42 mouse cellular contexts compared by ENCODE assay signal in the genomic region with DNA sequence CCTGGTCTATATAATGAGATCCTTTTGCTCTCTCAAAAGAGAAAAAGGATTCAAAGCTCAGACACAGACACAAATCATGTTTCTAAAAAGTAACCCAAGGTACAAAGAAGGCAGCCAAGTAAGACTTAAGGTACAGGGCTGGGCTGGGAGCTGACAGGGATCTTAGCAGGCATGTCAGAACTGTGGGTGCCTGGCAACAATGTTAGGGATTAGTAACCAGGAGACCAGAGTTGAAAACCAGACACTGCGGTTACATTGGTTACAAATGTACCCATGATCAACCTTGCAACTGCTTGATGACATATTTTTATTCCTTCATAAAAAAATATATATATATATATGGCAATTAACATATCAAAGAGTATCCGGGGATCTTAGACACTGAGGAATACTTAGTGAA. TPM values are rescaled to one million over a fixed set of nuclear protein-coding genes. Genes with fewer than 3 reads are reported as not detected.
A peak's percentile ranks its signal among the peaks of the same experiment; 100 is the strongest.
DNase-seq lines count a peak whose midpoint lies in the region; ATAC-seq and TF ChIP-seq lines count a peak whose summit lies in the region.
"Had no signal": no experiment of that assay in that cellular context is flagged by ENCODE, and none has a peak within 500 bp of the region (broad histone marks: within the 10 kb centered on the region; RNA-seq: fewer than 3 reads in every experiment).

No protein-coding gene starts in this region.

- no peak overlapping the region for H3K4me2 ChIP-seq in midbrain, embryonic 16.5 days (ENCODE audit: low read length)
- no peak overlapping the region for H3K4me2 ChIP-seq in stomach, postnatal 0 days (replicated peaks; ENCODE audit: low read depth)
- H3K4me2 ChIP-seq: heart, embryonic 12.5 days; hindbrain, embryonic 14.5 days; limb, embryonic 12.5 days had no signal

- H3K36me3 ChIP-seq in midbrain, embryonic 10.5 days, result no peaks in the 10 kb centered on the region
- no peaks in the 10 kb centered on the region for H3K36me3 ChIP-seq in midbrain, embryonic 16.5 days (ENCODE audit: control insufficient read depth, insufficient read depth, low read length)
- H3K36me3 ChIP-seq in stomach, postnatal 0 days (ENCODE audit: control insufficient read depth, insufficient read depth, low read length), result no peaks in the 10 kb centered on the region
- H3K36me3 ChIP-seq: embryonic facial prominence, embryonic 13.5 days; heart, embryonic 12.5 days; limb, embryonic 12.5 days; lung, embryonic 15.5 days; stomach, embryonic 15.5 days had no signal

- H3K4me1 ChIP-seq in midbrain, embryonic 10.5 days, result peaks cover 31% of the 10 kb centered on the region
- H3K4me1 ChIP-seq in midbrain, embryonic 16.5 days (ENCODE audit: control insufficient read depth, insufficient read depth, low read length), result peaks cover 2% of the 10 kb centered on the region; the same call in 1 of the 2 replicates
- peaks cover 2% of the 10 kb centered on the region; the same call in 1 of the 2 replicates for H3K4me1 ChIP-seq in stomach, postnatal 0 days (replicated peaks; ENCODE audit: control insufficient read depth, insufficient read depth)
- H3K4me1 ChIP-seq: stomach, embryonic 15.5 days had no signal

- no peaks in the 10 kb centered on the region for H3K27me3 ChIP-seq in midbrain, embryonic 10.5 days (ENCODE audit: low read depth, poor library complexity, severe bottlenecking)
- H3K27me3 ChIP-seq in midbrain, embryonic 16.5 days (ENCODE audit: control insufficient read depth, insufficient read depth, low read depth, low read length), result no peaks in the 10 kb centered on the region
- H3K27me3 ChIP-seq in stomach, postnatal 0 days (ENCODE audit: control insufficient read depth, insufficient read depth, low read length), result no peaks in the 10 kb centered on the region
- H3K27me3 ChIP-seq: embryonic facial prominence, embryonic 13.5 days; heart, embryonic 12.5 days; limb, embryonic 12.5 days; lung, embryonic 15.5 days; Patski; stomach, embryonic 15.5 days had no signal

- H3K9ac ChIP-seq in midbrain, embryonic 16.5 days (ENCODE audit: low read depth, low read length), result no peak overlapping the region
- H3K9ac ChIP-seq in stomach, postnatal 0 days (ENCODE audit: low read length), result no peak overlapping the region
- H3K9ac ChIP-seq: heart, embryonic 12.5 days; hindbrain, embryonic 14.5 days; limb, embryonic 12.5 days; lung, embryonic 15.5 days; stomach, embryonic 15.5 days had no signal

- H3K9me3 ChIP-seq in midbrain, embryonic 10.5 days (replicated peaks), result no peaks in the 10 kb centered on the region
- H3K9me3 ChIP-seq in midbrain, embryonic 16.5 days (replicated peaks; ENCODE audit: control insufficient read depth, low read length, poor library complexity, severe bottlenecking), result no peaks in the 10 kb centered on the region
- H3K9me3 ChIP-seq in stomach, postnatal 0 days (ENCODE audit: control insufficient read depth, low read length), result no peaks in the 10 kb centered on the region
- H3K9me3 ChIP-seq: embryonic facial prominence, embryonic 13.5 days; limb, embryonic 12.5 days; lung, embryonic 15.5 days; stomach, embryonic 15.5 days had no signal

- no peak for TF ChIP-seq EP300 in stomach, postnatal 0 days (optimal IDR thresholded peaks at IDR 0.05)

- no peak for ATAC-seq in CD4-positive, CD25-positive, alpha-beta regulatory T cell, adult 4 months
- no peak for ATAC-seq in midbrain, embryonic 16.5 days
- ATAC-seq in stomach, postnatal 0 days (ENCODE audit: low FRiP score, low TSS enrichment), result peak; percentile 70; the same call in 1 of the 2 replicates
- ATAC-seq: Patski had no signal

- TF ChIP-seq CTCF in stomach, postnatal 0 days (IDR thresholded peaks at IDR 0.05; ENCODE audit: low read depth), result no peak
- TF ChIP-seq CTCF in left cerebral cortex, adult 2 months (IDR thresholded peaks at IDR 0.05), result no peak

- WGBS in midbrain, embryonic 10.5 days, result 67% methylated on average over 2 of the region's 2 CpGs
- WGBS in midbrain, embryonic 16.5 days, result 40% methylated on average over 2 of the region's 2 CpGs
- WGBS in stomach, postnatal 0 days, result 69% methylated on average over 2 of the region's 2 CpGs

- DNase-seq in CD4-positive, CD25-positive, alpha-beta regulatory T cell, adult 2 months (ENCODE audit: low read depth, low spot score), result peak; percentile 5
- DNase-seq in midbrain, embryonic 10.5 days (ENCODE audit: low spot score), result peak; percentile 48
- peak; percentile 28 for DNase-seq in NIH3T3 (ENCODE audit: low read depth)
- DNase-seq in stomach, postnatal 0 days (ENCODE audit: low spot score), result no peak
- DNase-seq in lung, postnatal 36 days, result no peak
- no peak for DNase-seq in left cerebral cortex, adult 2 months (ENCODE audit: extremely low spot score in 1 of 2, low spot score in 2 of 2)
- DNase-seq: adrenal gland, postnatal 10 days; cerebellum, adult 11-12 months; cerebellum, adult 9-11 months; embryo, embryonic 11 days; gastrocnemius, postnatal 36 days; kidney, adult 11 months; kidney, postnatal 14 days; retina, postnatal 1 day; right cerebral cortex, postnatal 14 days; thymus, adult 18-20 months; thymus, postnatal 25 days had no signal

- no peak overlapping the region for H3K4me3 ChIP-seq in midbrain, embryonic 10.5 days
- H3K4me3 ChIP-seq in midbrain, embryonic 16.5 days (ENCODE audit: low read depth, low read length), result no peak overlapping the region
- H3K4me3 ChIP-seq in stomach, postnatal 0 days (ENCODE audit: low read depth, low read length), result no peak overlapping the region
- no peak overlapping the region for H3K4me3 ChIP-seq in left cerebral cortex, adult 2 months
- H3K4me3 ChIP-seq: heart, embryonic 12.5 days; limb, embryonic 12.5 days had no signal

- H3K27ac ChIP-seq in midbrain, embryonic 10.5 days (replicated peaks), result no peak overlapping the region
- no peak overlapping the region for H3K27ac ChIP-seq in midbrain, embryonic 16.5 days (ENCODE audit: low read length)
- H3K27ac ChIP-seq in stomach, postnatal 0 days (replicated peaks), result 0 out of 2 replicates have a peak overlapping the region, but pooled peaks have one; percentile 18
- no peak overlapping the region for H3K27ac ChIP-seq in left cerebral cortex, adult 2 months
- H3K27ac ChIP-seq: hindbrain, embryonic 14.5 days; lung, embryonic 15.5 days had no signal

- intact Hi-C loops in left cerebral cortex, adult 2 months (cut with DNase I), result no loop called here

RNA-seq across cellular contexts. Expression of a gene that starts 19.6 kb away (rescaled TPM):
- polyA plus RNA-seq in CD4-positive, CD25-positive, alpha-beta regulatory T cell, adult 4 months (2017; shearing (Covaris generic)), result 10 to 100 TPM; 21.6 to 23.7 TPM
- polyA plus RNA-seq in midbrain, embryonic 10.5 days (2016; fragmentation: Nextera tagmentation; extraction: Ambion mirVana), result 18.5 and 18.6 TPM in 2 replicates
- polyA plus RNA-seq in midbrain, embryonic 16.5 days (2015; fragmentation: Nextera tagmentation; extraction: Ambion mirVana), result 28.5 and 36.4 TPM in 2 replicates
- polyA plus RNA-seq in stomach, postnatal 0 days (2015; fragmentation: Nextera tagmentation; extraction: Ambion mirVana), result 56.9 and 57.2 TPM in 2 replicates
- 10 to 100 TPM; 33.9 to 37.1 TPM for total RNA-seq in left cerebral cortex, adult 2 months (2021)

RNA-seq across cellular contexts. Expression of a gene that starts 20.2 kb away (rescaled TPM):
- not detected for polyA plus RNA-seq in CD4-positive, CD25-positive, alpha-beta regulatory T cell, adult 4 months (2017; shearing (Covaris generic))
- not detected in 2 replicates for polyA plus RNA-seq in midbrain, embryonic 10.5 days (2016; fragmentation: Nextera tagmentation; extraction: Ambion mirVana)
- not detected in 2 replicates for polyA plus RNA-seq in midbrain, embryonic 16.5 days (2015; fragmentation: Nextera tagmentation; extraction: Ambion mirVana)
- 0.38 TPM in 1 of 2 replicates, not detected in the other for polyA plus RNA-seq in stomach, postnatal 0 days (2015; fragmentation: Nextera tagmentation; extraction: Ambion mirVana)
- total RNA-seq in left cerebral cortex, adult 2 months (2021), result not detected
- total RNA-seq: adrenal gland, postnatal 10 days; gastrocnemius, postnatal 36 days; heart, adult 2 months; hematopoietic stem cell, adult 5-6 weeks; layer of hippocampus, adult 18-20 months; layer of hippocampus, postnatal 10 days; left cerebral cortex, adult 18-20 months; left cerebral cortex, postnatal 25 days; megakaryocyte, adult 5-6 weeks; monocyte, adult 5-6 weeks had no signal
- polyA plus RNA-seq: embryonic facial prominence, embryonic 13.5 days; erythroblast, embryonic 14.5 days; forebrain, embryonic 11.5 days; heart, adult 2 months; heart, embryonic 12.5 days; heart, postnatal 0 days; hindbrain, embryonic 14.5 days; inflammation-experienced regulatory T-cells, adult 6 months; kidney, embryonic 14.5 days; limb, embryonic 12.5 days; liver, embryonic 11.5 days; liver, embryonic 16.5 days; lung, embryonic 15.5 days; neural tube, embryonic 14.5 days; Patski; stomach, embryonic 15.5 days had no signal

Comparison
In these comparisons a context has a peak if more than half of its experiments do, and no peak if none do; other contexts are left out.
1. DNase-seq: peak in CD4-positive, CD25-positive, alpha-beta regulatory T cell, adult 2 months (single experiment), midbrain, embryonic 10.5 days (single experiment) and NIH3T3 (single experiment); none in stomach, postnatal 0 days (single experiment), lung, postnatal 36 days (single experiment) and left cerebral cortex, adult 2 months (0 of 2).